Mouse (Mus musculus): ENCODE results near the gene Enpp4. TPM values are rescaled to one million over a fixed set of nuclear protein-coding genes. Genes with fewer than 3 reads are reported as not detected.

Gene Enpp4
- polyA plus RNA-seq, 2 experiments = 3.1 to 4.2 TPM

GRCm38 (mm10) chr17:44078631-44079350 lies 26.8 kb downstream of the Enpp4 start, which contains the start of gene Enpp5:
Gene Enpp5 (plus strand): TSS chr17:44078813.
- Histone ChIP-seq H3K4me3 (replicated peaks; ENCODE audit: low read length) (peak within 1 kb of the TSS; percentile 59), H3K36me3 (ENCODE audit: control insufficient read depth, insufficient read depth, low read length) (peaks cover 6% of the 10 kb centered on the region; the same call in 1 of the 2 replicates), H3K4me1 (ENCODE audit: control insufficient read depth, insufficient read depth, low read length) (no peaks in the 10 kb centered on the region), H3K9ac (ENCODE audit: low read depth, low read length, severe bottlenecking) (peak within 1 kb of the TSS; percentile 57), H3K9me3 (ENCODE audit: control insufficient read depth, low read length) (no peaks in the 10 kb centered on the region), H3K27me3 (ENCODE audit: control insufficient read depth, insufficient read depth, low read length) (no peaks in the 10 kb centered on the region), H3K4me2 (replicated peaks; ENCODE audit: low read depth, low read length, severe bottlenecking) (peak within 1 kb of the TSS; percentile 94), H3K27ac (replicated peaks; ENCODE audit: low read depth, low read length) (no peak within 1 kb of the TSS)
- TF ChIP-seq POLR2A (IDR thresholded peaks at IDR 0.05; ENCODE audit: borderline replicate concordance, extremely low read depth, insufficient read depth, insufficient read length) = no peak
- 3% methylated on average over 31 of the region's 31 CpGs for WGBS
- peak; percentile 70 for DNase-seq (ENCODE audit: low spot score)
- peak; percentile 93 for ATAC-seq (ENCODE audit: low FRiP score, low read depth)

GRCm38 (mm10) chr17:44077843-44078160 lies 27.8 kb downstream of the Enpp4 start:
- H3K9ac ChIP-seq (ENCODE audit: low read depth, low read length, severe bottlenecking) = no peak overlapping the region
- no peak for TF ChIP-seq POLR2A (IDR thresholded peaks at IDR 0.05; ENCODE audit: borderline replicate concordance, extremely low read depth, insufficient read depth, insufficient read length)
- no peaks in the 10 kb centered on the region for H3K4me1 ChIP-seq (ENCODE audit: control insufficient read depth, insufficient read depth, low read length)
- no peak overlapping the region for H3K4me3 ChIP-seq (replicated peaks; ENCODE audit: low read length)
- no peaks in the 10 kb centered on the region for H3K27me3 ChIP-seq (ENCODE audit: control insufficient read depth, insufficient read depth, low read length)
- no peak overlapping the region for H3K27ac ChIP-seq (replicated peaks; ENCODE audit: low read depth, low read length)
- no peak for DNase-seq (ENCODE audit: low spot score)
- no peak overlapping the region for H3K4me2 ChIP-seq (replicated peaks; ENCODE audit: low read depth, low read length, severe bottlenecking)
- no peaks in the 10 kb centered on the region for H3K9me3 ChIP-seq (ENCODE audit: control insufficient read depth, low read length)
- WGBS = 70% methylated on average over 2 of the region's 2 CpGs
- H3K36me3 ChIP-seq (ENCODE audit: control insufficient read depth, insufficient read depth, low read length) = peaks cover 6% of the 10 kb centered on the region; the same call in 1 of the 2 replicates
- no peak for ATAC-seq (ENCODE audit: low FRiP score, low read depth)

GRCm38 (mm10) chr17:44077146-44077842 lies 28.3 kb downstream of the Enpp4 start:
- DNase-seq (ENCODE audit: low spot score) (no peak), ATAC-seq (ENCODE audit: low FRiP score, low read depth) (no peak)
- 79% methylated on average over 12 of the region's 12 CpGs for WGBS
- H3K4me3 ChIP-seq (replicated peaks; ENCODE audit: low read length) = no peak overlapping the region
- no peaks in the 10 kb centered on the region for H3K27me3 ChIP-seq (ENCODE audit: control insufficient read depth, insufficient read depth, low read length)
- no peaks in the 10 kb centered on the region for H3K9me3 ChIP-seq (ENCODE audit: control insufficient read depth, low read length)
- 0 out of 2 replicates have a peak, but pooled peaks cover 6% of the 10 kb centered on the region for H3K36me3 ChIP-seq (ENCODE audit: control insufficient read depth, insufficient read depth, low read length)
- no peak overlapping the region for H3K4me2 ChIP-seq (replicated peaks; ENCODE audit: low read depth, low read length, severe bottlenecking)
- TF ChIP-seq POLR2A (IDR thresholded peaks at IDR 0.05; ENCODE audit: borderline replicate concordance, extremely low read depth, insufficient read depth, insufficient read length) = no peak
- no peaks in the 10 kb centered on the region for H3K4me1 ChIP-seq (ENCODE audit: control insufficient read depth, insufficient read depth, low read length)
- no peak overlapping the region for H3K9ac ChIP-seq (ENCODE audit: low read depth, low read length, severe bottlenecking)
- H3K27ac ChIP-seq (replicated peaks; ENCODE audit: low read depth, low read length) = no peak overlapping the region

GRCm38 (mm10) chr17:44076051-44076680 lies 29.4 kb downstream of the Enpp4 start:
- TF ChIP-seq POLR2A (IDR thresholded peaks at IDR 0.05; ENCODE audit: borderline replicate concordance, extremely low read depth, insufficient read depth, insufficient read length) = no peak
- DNase-seq (ENCODE audit: low spot score) (peak; percentile 32), ATAC-seq (ENCODE audit: low FRiP score, low read depth) (no peak)
- no peaks in the 10 kb centered on the region for H3K9me3 ChIP-seq (ENCODE audit: control insufficient read depth, low read length)
- no peak overlapping the region for H3K27ac ChIP-seq (replicated peaks; ENCODE audit: low read depth, low read length)
- H3K4me3 ChIP-seq (replicated peaks; ENCODE audit: low read length) = no peak overlapping the region
- no peaks in the 10 kb centered on the region for H3K27me3 ChIP-seq (ENCODE audit: control insufficient read depth, insufficient read depth, low read length)
- H3K4me2 ChIP-seq (replicated peaks; ENCODE audit: low read depth, low read length, severe bottlenecking) = no peak overlapping the region
- no peaks in the 10 kb centered on the region for H3K4me1 ChIP-seq (ENCODE audit: control insufficient read depth, insufficient read depth, low read length)
- H3K36me3 ChIP-seq (ENCODE audit: control insufficient read depth, insufficient read depth, low read length) = 0 out of 2 replicates have a peak, but pooled peaks cover 4% of the 10 kb centered on the region
- WGBS = 56% methylated on average over 6 of the region's 6 CpGs
- H3K9ac ChIP-seq (ENCODE audit: low read depth, low read length, severe bottlenecking) = no peak overlapping the region

- Histone ChIP-seq H3K27me3 (ENCODE audit: control insufficient read depth, insufficient read depth, low read length) (no peaks in the 10 kb centered on the region), H3K4me1 (ENCODE audit: control insufficient read depth, insufficient read depth, low read length) (no peaks in the 10 kb centered on the region), H3K27ac (replicated peaks; ENCODE audit: low read depth, low read length) (no peak overlapping the region), H3K4me3 (replicated peaks; ENCODE audit: low read length) (no peak overlapping the region), H3K4me2 (replicated peaks; ENCODE audit: low read depth, low read length, severe bottlenecking) (no peak overlapping the region), H3K9me3 (ENCODE audit: control insufficient read depth, low read length) (no peaks in the 10 kb centered on the region), H3K36me3 (ENCODE audit: control insufficient read depth, insufficient read depth, low read length) (no peaks in the 10 kb centered on the region), H3K9ac (ENCODE audit: low read depth, low read length, severe bottlenecking) (no peak overlapping the region)
- DNase-seq (ENCODE audit: low spot score) (no peak), ATAC-seq (ENCODE audit: low FRiP score, low read depth) (no peak)
- TF ChIP-seq POLR2A (IDR thresholded peaks at IDR 0.05; ENCODE audit: borderline replicate concordance, extremely low read depth, insufficient read depth, insufficient read length) = no peak
- 86% methylated on average over 3 of the region's 3 CpGs for WGBS
Measured at GRCm38 (mm10) chr17:44075601-44076000, 30.0 kb downstream of the Enpp4 start.

Measured in limb, embryonic 14.5 days (tissue).